Mouse (Mus musculus) testis, adult 2 months (tissue): ENCODE data around the gene Prkd2.

Source experiments
- CTCF ChIP-seq: fragments of 200-500 bp; IDR thresholded peaks from 2 replicates; pipeline ENCODE4 v1.5.1; 2012; ENCODE audit warnings: low read depth, mild to moderate bottlenecking, inconsistent platforms, low read length, moderate library complexity; ENCODE audit not compliant: control insufficient read depth, insufficient read depth, insufficient replicate concordance
- POLR2A ChIP-seq: fragments of 200-500 bp; IDR thresholded peaks from 2 replicates; pipeline ENCODE4 v1.6.1; 2012; ENCODE audit warnings: low read depth, mild to moderate bottlenecking, inconsistent platforms, low read length, moderate library complexity; ENCODE audit not compliant: control insufficient read depth

- TF ChIP-seq CTCF (no peak), POLR2A (no peak)
These were observed 42.6 kb downstream of the Prkd2 start for GRCm38 (mm10) chr7:16885271-16885776.
